Mouse (Mus musculus) thymus, adult 2 months (tissue): ENCODE data around the gene Krtap5-1.

ENCODE experiments used
- CTCF ChIP-seq: fragments of 200-500 bp; IDR thresholded peaks from 2 replicates; pipeline ENCODE4 v1.5.1; 2012; ENCODE audit warnings: mild to moderate bottlenecking, control low read depth, low read length, moderate library complexity, borderline replicate concordance; ENCODE audit not compliant: control insufficient read depth, poor library complexity, insufficient read depth; ENCODE audit errors: extremely low read depth
- POLR2A ChIP-seq: fragments of 200-500 bp; IDR thresholded peaks from 2 replicates; pipeline ENCODE4 v1.6.1; 2012; ENCODE audit warnings: mild to moderate bottlenecking, low read length, control low read depth, moderate library complexity; ENCODE audit not compliant: control insufficient read depth, poor library complexity, insufficient read depth; ENCODE audit errors: extremely low read depth

DNA sequence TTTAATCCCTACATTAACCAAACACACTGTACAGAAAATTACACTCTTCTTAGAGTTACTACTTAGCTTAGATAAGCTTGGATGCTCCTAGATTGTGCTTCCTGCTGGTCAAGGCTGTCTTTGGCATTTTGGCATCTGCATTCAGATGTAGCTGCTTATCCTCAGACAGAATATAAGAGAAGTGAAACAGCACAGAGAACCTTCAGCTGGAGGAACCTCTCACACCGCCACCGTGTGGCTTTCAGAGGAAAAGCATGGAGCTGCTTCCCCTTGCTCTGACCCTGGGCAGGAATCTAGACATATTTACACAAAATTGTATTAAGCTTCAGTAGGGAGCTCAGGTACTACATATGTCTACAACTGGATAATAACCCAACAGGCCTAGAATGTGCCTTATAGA lies 41.4 kb downstream of the Krtap5-1 start:
- TF ChIP-seq CTCF, result no peak
- TF ChIP-seq POLR2A, result no peak
